Mouse (Mus musculus) lung, postnatal 0 days (tissue): ENCODE data around the gene Zfp747.

Experiments used
- CTCF ChIP-seq: IDR thresholded peaks from 2 replicates; pipeline ENCODE4 v1.5.1; 2016; ENCODE audit warnings: antibody characterized with exemption, mild to moderate bottlenecking
- EP300 ChIP-seq: IDR thresholded peaks from 2 replicates; pipeline ENCODE4 v1.6.1; 2016; ENCODE audit warnings: antibody characterized with exemption, mild to moderate bottlenecking, control low read depth

GRCm38 (mm10) chr7:127400355-127400754 lies 24.5 kb upstream of the Zfp747 start:
- TF ChIP-seq CTCF (no peak), EP300 (no peak)
